Mouse (Mus musculus) layer of hippocampus, adult 2 months (tissue): ENCODE results near the gene 4933411K16Rik. TPM values are rescaled to one million over a fixed set of nuclear protein-coding genes. Genes with fewer than 3 reads are reported as not detected.
"Not testable (repeated sequence)": the region's sequence is repeated elsewhere in the genome, so short reads cannot be mapped to it uniquely, and the experiment has no call there.

Source experiments
- DNase-seq, 2 experiments: peaks; one replicate each; pipeline ENCODE4 v3.0.0; 2022; ENCODE audit warnings: low spot score in 2 of 2
- H3K27ac ChIP-seq: fragments of 200-600 bp; 2 replicates; pipeline ENCODE4 v1.8.1; 2022
- H3K4me3 ChIP-seq: fragments of 200-600 bp; 2 replicates; pipeline ENCODE4 v1.8.1; 2022; ENCODE audit warnings: mild to moderate bottlenecking
- CTCF ChIP-seq: fragments of 200-600 bp; conservative IDR thresholded peaks from 2 replicates; pipeline ENCODE4 v1.8.1; 2022; ENCODE audit warnings: antibody characterized with exemption, mild to moderate bottlenecking, moderate library complexity
- total RNA-seq, 2 experiments: library from RNA; stranded (reverse); gene quantifications; 2 replicates each; pipeline ENCODE4 v1.2.3; 2021

Gene 4933411K16Rik
- total RNA-seq, 2 experiments from 2014 or later, result 1.6 to 1.9 TPM

DNA sequence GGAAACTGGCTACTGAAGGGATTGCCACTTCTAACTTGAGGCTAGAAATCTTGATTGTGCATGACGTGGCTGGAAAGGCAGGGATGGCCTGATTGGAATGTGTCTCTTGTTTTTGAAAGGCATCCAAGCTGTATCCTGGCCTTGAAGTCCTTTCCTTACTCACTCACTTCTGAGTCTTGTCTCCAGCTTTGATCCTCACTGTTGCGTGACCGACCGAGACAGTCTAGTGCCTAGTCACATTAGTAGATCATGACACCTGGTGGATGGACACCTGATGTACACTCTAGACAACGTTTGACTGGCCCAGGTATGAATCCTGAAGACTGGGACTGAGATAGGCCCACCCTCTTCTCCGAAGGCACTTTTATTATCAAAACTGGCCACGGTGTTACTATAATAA is 20.8 kb downstream of the 4933411K16Rik start:
- no peak overlapping the region for H3K27ac ChIP-seq
- H3K4me3 ChIP-seq, result no peak overlapping the region
- no peak for DNase-seq
- TF ChIP-seq CTCF, result 0 out of 2 replicates have a peak, but pooled peaks have one; percentile 12

DNA sequence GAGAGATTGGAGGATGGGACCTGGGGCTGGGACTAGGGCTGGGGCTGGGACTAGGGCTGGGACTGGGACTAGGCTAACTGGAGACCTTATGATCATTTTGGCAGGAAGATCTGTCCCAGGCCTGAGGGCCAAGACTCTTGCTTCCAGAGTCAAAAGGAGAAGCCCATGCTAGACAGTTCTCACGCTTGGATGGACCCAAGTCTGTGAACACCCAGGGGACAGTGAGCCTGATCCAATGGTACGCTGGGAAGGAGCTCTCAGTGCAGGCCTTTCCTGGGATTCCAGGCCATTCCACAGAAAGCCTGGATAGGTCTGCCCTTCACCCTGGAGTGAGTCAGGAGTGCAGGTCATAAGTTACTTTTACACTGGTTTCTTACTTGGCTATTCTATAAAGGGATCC is 23.0 kb downstream of the 4933411K16Rik start:
- DNase-seq, result no peak
- H3K4me3 ChIP-seq, result no peak overlapping the region
- no peak for TF ChIP-seq CTCF
- H3K27ac ChIP-seq, result no peak overlapping the region

DNA sequence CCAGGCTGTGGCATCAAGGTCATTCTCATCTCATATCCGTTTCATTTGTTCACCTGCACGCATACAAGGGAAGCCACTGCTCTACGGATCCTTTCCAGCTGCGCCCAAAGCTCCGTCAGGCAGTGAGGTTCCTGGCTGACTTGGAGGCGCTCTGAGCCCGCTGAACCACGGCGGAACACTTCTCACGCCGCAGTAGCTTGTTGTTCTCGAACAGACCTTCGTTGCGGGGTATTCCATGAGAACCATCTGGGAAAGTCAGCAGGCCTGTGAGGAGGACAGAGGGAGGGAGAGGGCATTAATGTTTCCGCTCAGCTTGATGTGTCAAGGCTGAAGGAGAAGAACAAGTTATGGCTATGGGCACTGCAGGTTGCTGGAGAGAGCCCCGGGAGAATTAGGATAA is 23.9 kb downstream of the 4933411K16Rik start:
- DNase-seq, result no peak
- no peak overlapping the region for H3K27ac ChIP-seq
- no peak overlapping the region for H3K4me3 ChIP-seq
- no peak for TF ChIP-seq CTCF

DNA sequence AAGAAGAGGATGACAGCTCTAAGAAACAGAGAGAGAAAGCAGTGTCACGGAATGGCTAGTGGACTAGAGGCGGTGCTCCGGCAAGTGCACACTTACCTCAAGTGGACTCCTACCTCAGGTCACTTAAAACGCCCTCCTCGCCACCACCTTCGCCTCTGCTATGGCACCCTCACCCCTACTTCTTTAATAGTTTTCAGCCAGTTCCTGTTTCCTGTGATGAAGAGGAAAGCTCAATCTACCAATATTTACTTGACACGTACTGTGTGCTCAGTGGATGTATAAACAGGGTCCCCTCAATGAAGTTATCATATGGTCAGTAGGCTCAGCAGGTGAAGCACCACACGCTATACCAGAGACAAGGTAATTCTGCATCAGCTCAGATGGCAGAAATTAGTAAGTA is 26.5 kb downstream of the 4933411K16Rik start:
- H3K27ac ChIP-seq, result no peak overlapping the region
- no peak for DNase-seq
- TF ChIP-seq CTCF, result no peak
- no peak overlapping the region for H3K4me3 ChIP-seq

DNA sequence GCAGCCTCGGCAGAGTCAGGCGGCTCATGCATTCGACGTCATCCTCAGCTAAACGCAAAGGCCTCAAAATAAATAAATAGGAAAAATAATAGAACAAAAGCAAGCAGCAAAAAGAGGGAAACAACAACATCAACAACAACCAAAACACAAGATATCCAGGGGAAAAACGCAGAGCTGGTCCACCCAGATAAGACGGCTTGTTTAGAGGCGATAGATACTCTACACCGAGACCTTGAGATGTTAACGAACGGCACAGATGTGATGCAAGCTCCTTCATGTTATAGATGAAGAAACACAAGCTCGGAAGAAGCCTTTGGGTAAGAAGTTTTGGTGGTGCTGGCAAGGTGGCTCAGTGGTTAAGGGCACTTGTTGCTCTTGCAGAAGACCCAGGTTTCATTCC is 27.0 kb downstream of the 4933411K16Rik start:
- H3K4me3 ChIP-seq, result no peak overlapping the region
- no peak for TF ChIP-seq CTCF
- no peak for DNase-seq
- no peak overlapping the region for H3K27ac ChIP-seq

DNA sequence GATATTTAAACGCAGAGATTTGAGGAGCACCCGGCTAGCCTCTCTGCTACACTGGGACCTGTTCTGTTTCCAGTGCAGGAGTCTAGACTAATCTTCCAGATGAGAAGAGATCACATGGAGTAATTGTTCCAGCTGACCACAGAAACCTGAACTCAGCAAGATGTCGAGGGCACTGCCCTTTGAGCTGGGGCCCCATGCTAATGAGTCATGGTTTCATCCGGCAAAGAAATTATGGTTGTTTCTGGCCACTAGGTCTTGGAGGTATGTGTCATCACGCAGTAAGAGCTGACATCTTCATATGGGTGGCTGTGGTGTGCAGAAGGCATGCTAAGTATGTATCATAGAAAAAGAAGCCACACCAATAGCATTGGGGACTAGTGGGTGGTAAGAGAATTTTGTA is 27.9 kb downstream of the 4933411K16Rik start:
- no peak overlapping the region for H3K4me3 ChIP-seq
- no peak for TF ChIP-seq CTCF
- H3K27ac ChIP-seq, result no peak overlapping the region
- no peak for DNase-seq

DNA sequence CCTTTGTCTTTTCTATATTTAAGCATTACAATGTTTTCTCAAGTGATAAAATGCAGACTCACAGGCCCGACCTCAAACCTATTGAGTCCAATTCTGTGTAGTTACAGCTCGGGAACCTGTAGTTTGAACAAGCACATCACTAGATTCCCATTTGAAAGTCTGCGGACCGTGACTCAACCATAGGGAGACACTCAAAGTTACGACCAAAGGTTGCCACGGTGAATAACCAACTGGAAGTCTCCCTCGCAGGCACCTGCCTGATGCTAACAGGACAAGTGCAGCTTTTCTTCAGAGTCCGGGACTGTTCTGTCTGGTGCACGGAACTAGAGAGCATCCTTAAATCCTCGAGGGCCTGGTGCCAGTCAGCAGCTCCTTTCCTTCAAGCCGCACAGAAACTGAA is 28.4 kb downstream of the 4933411K16Rik start:
- no peak overlapping the region for H3K4me3 ChIP-seq
- TF ChIP-seq CTCF, result no peak
- no peak for DNase-seq
- no peak overlapping the region for H3K27ac ChIP-seq

DNA sequence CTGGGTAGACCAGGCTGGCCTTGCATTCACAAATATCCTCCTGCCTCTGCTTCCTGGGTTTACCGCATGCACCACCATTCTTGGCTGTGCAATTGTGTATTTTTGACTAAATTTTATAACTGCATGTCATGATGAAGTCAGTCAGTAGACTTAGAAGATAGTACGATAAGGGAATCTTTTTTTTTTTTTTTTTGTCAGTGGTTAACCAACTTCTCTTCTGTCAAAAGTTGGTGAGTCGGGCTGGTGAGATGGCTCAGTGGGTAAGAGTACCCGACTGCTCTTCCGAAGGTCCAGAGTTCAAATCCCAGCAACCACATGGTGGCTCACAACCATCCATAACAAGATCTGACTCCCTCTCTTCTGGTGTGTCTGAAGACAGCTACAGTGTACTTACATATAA is 29.6 kb downstream of the 4933411K16Rik start:
- H3K4me3 ChIP-seq, DNase-seq, H3K27ac ChIP-seq: not testable (repeated sequence)

DNA sequence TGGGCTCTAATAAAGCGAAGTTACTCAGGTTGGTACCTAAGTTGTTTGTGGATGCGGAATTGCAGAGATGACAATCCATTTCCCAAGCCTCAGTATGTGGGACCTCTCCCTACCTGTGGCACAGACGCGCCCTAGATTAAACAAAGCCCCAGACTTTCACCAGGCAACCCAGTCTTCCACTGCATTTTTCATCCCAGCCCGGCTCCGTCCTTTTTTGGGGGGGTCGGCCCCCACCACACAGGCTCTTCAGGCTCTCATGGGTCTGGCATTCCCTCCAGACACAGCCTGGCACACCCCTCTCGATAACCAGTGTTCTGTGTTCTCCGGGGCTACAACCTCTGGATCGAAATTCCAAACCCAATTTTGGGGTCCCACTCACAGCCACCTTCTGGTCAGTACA is 33.6 kb downstream of the 4933411K16Rik start:
- no peak for TF ChIP-seq CTCF

DNA sequence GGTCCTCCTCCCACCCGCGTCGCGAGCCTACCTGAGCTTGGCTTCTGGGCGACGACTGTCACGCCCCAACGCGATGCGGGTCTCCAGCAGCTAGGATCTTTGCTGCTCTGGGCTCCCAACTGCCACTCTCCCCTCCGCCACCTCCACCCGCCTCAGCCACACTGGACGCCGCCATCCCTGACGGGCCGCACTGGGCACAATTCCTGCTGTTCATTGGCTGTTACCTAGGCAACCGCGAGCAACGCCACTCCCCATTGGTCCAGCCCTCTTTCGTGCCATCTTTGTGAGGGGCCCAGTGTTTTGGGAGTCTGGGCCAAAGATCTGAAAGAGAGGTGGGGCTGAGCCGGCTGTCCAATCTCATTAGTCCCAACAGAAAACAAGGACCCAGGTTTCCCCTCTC is 34.1 kb downstream of the 4933411K16Rik start, which contains the start of gene Morn4:
TSS of gene Morn4 (minus strand) at position 192 of the 400 bp plus-strand sequence.
- TF ChIP-seq CTCF, result no peak
- peak within 1 kb of the TSS; percentile 90 for H3K27ac ChIP-seq
- DNase-seq, result peak; percentile 91 to 95
- H3K4me3 ChIP-seq, result peak within 1 kb of the TSS; percentile 92

More for the DNA sequence above, 33.6 kb downstream of the 4933411K16Rik start:
- Histone ChIP-seq H3K4me3 (peak overlapping the region; percentile 92), H3K27ac (peak overlapping the region; percentile 90)
- no peak for DNase-seq

DNA sequence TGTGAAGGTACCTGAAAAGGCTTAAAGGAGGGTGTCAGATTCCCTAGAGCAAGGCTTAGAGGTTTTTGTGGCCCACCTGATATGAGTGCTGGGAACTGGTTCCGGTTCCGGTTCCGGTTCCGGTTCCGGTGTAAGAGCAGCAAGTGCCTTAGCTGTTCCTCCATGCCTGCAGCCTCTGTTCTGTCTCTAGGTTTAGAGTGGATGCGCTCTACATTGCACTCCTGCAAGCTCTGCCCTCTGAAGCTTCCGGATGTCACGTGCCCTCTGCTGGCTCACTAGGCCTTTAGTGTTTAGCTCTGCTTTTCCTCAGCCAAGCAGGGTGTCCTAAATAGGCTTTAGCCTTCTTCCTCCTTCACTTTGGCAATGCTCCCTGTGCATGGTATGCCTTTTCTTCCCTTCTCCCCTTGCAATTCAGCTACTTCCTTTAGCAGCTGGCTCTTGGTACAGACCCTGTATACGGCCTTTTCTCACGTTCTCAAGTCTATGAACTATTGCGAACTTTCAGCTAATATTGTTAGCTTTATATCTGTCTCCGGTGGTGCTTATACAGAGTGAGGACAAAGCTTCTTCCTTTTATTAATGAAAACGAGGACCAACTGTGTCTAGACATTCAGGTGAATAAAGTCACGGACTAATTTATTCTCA is 37.2 kb downstream of the 4933411K16Rik start:
- Histone ChIP-seq H3K4me3 (peak overlapping the region; percentile 74), H3K27ac (peak overlapping the region; percentile 83)
- no peak for TF ChIP-seq CTCF
- peak; percentile 31 to 48 for DNase-seq

DNA sequence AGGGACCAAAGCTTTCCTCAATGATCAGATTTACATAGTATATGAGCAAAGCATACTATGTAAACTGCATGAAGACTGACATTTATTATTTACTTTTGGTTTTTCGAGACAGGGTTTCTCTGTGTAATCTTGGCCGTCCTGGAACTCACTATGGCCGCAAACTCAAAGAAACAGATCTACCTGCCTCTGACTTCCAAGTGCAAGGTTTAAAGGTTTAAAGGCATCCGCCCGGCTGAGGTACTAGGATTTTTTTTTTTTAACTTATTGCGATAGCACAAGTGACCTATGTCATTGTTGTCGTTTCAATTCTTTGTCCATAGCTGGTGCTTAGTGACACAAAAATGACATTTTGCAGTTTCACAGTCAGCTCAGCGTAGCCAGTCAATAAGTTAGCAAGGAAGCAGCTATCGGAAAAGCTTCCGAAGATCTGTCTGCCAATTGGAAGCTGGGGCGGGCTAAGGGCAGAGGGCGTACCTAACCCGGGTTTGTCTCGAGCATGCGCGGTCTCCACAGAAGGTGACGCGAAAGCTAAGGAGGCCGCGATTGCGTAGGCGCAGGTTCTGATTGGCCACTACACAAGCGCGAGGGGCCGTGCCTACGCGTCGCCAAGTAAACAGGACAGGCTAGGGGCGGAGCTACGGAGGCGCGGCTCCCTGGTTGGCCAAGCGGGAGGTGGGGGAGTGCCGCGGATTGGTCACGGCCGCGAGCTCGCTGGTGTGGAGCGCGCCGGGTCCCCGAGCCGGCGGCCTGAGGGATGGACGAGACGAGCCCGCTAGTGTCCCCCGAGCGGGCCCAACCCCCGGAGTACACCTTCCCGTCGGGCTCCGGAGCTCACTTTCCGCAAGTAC is 37.9 kb downstream of the 4933411K16Rik start, which contains the start of gene Pi4k2a:
TSS of gene Pi4k2a (plus strand) at position 723 of the 848 bp plus-strand sequence.
- Histone ChIP-seq H3K27ac (peak within 1 kb of the TSS; percentile 86), H3K4me3 (peak within 1 kb of the TSS; percentile 74)
- TF ChIP-seq CTCF, result no peak
- DNase-seq, result peak; percentile 99 to 100

DNA sequence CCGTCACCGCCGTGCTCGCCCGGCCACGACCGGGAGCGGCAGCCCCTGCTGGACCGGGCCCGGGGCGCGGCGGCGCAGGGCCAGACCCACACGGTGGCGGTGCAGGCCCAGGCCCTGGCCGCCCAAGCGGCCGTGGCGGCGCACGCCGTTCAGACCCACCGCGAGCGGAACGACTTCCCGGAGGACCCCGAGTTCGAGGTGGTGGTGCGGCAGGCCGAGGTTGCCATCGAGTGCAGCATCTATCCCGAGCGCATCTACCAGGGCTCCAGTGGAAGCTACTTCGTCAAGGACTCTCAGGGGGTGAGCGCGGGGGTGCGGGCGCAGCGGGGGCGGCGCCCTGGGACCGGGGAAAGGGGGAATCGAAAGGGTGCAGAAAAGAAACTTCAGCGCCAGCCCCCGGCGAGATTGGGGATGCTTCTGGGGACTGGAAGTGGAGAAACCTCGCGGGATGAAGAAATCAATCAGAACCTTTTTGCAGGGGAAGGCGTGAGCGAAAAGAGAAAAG is 38.6 kb downstream of the 4933411K16Rik start:
- TF ChIP-seq CTCF, result no peak
- DNase-seq, result peak; percentile 10 to 32
- peak overlapping the region; percentile 86 for H3K27ac ChIP-seq
- peak overlapping the region; percentile 74 for H3K4me3 ChIP-seq

DNA sequence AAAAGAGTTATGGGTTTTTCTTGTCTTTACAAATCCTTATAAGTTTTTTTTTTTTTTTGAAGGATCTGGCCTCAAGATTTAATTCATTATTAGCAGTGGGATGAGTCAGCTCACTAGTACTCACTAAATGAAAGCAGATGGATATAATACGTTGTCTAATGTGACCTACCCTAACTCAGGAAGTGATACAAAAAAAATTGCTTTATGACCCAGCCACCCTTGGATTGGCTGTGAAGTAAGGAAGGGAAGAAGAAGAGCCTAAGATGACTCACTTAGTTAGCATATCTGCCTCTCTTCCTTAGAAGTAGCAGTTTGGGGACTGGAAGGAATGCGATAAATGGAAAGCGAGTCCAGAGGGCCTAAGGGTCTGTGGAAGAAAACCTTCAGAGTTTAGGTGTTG is 47.4 kb downstream of the 4933411K16Rik start:
- Histone ChIP-seq H3K27ac (no peak overlapping the region), H3K4me3 (no peak overlapping the region)
- DNase-seq, result no peak
- TF ChIP-seq CTCF, result no peak

Other genes with a start within 250 kb of the 4933411K16Rik start
- gene Frat1, start 222.3 kb upstream of the 4933411K16Rik start, total RNA-seq, result 10 to 100 TPM; 22.0 to 27.1 TPM
- 10 to 100 TPM; 10.7 to 11.7 TPM for gene Frat2, start 204.1 kb upstream of the 4933411K16Rik start, total RNA-seq
- 10 to 100 TPM; 33.4 to 34.2 TPM for gene Rrp12, start 156.1 kb upstream of the 4933411K16Rik start, total RNA-seq
- 100 to 1,000 TPM; 502 to 540 TPM for gene Pgam1, start 140.3 kb upstream of the 4933411K16Rik start, total RNA-seq
- 10 to 100 TPM; 27.6 to 35.4 TPM for gene Exosc1, start 118.8 kb upstream of the 4933411K16Rik start, total RNA-seq
- gene Zdhhc16, start 118.8 kb upstream of the 4933411K16Rik start, total RNA-seq, result 10 to 100 TPM; 45.2 to 47.3 TPM
- 10 to 100 TPM; 30.9 to 39.2 TPM for gene Mms19, start 71.1 kb upstream of the 4933411K16Rik start, total RNA-seq
- 10 to 100 TPM; 14.0 to 14.6 TPM for gene Ubtd1, start 70.5 kb upstream of the 4933411K16Rik start, total RNA-seq
- gene Ankrd2, start 16.2 kb upstream of the 4933411K16Rik start, total RNA-seq, result not detected
- 1 to 10 TPM; 7.4 to 8.6 TPM for gene Hoga1, start 6.6 kb upstream of the 4933411K16Rik start, total RNA-seq
- gene Morn4, start 34.1 kb downstream of the 4933411K16Rik start, total RNA-seq, result 10 to 100 TPM; 65.6 to 67.0 TPM
- 10 to 100 TPM; 62.5 to 68.2 TPM for gene Pi4k2a, start 38.2 kb downstream of the 4933411K16Rik start, total RNA-seq
- gene Avpi1, start 76.8 kb downstream of the 4933411K16Rik start, total RNA-seq, result 10 to 100 TPM; 18.0 to 20.7 TPM
- 1 to 10 TPM; 7.0 to 8.3 TPM for gene Marveld1, start 95.2 kb downstream of the 4933411K16Rik start, total RNA-seq
- 100 to 1,000 TPM in 1 of 2 experiments, 10 to 100 TPM in 1; 91.7 to 101 TPM for gene Zfyve27, start 111.7 kb downstream of the 4933411K16Rik start, total RNA-seq
- under 1 TPM; 0.25 to 0.26 TPM for gene Sfrp5, start 150.0 kb downstream of the 4933411K16Rik start, total RNA-seq
- 10 to 100 TPM; 61.3 to 64.6 TPM for gene Golga7b, start 195.3 kb downstream of the 4933411K16Rik start, total RNA-seq